Mouse (Mus musculus) left cerebral cortex, postnatal 10 days (tissue): Measurements from ENCODE around the gene Araf. TPM values are rescaled to one million over a fixed set of nuclear protein-coding genes. Genes with fewer than 3 reads are reported as not detected.
A peak's percentile ranks its signal among the peaks of the same experiment; 100 is the strongest.

ENCODE experiments used
- microRNA-seq: library from miRNA; unstranded; fragments of <30 nt; microRNA quantifications from one replicate; pipeline ENCODE4 v1.2.0, GENCODE M21; 2022
- total RNA-seq, 2 experiments: library from RNA; stranded (reverse); gene quantifications; 2 replicates each; pipeline ENCODE4 v1.2.3; 2021

The Araf gene
- total RNA-seq, 2 experiments from 2014 or later = 210 to 211 TPM

Small RNA genes lying within 50 kb of the gene (microRNA-seq; reads per million reads assigned to microRNA genes)
- gene Gm24824 (not detected), gene Mir5617 (7.2 reads per million, percentile 25 among the genes with 10 or more reads in this experiment)

Other genes with a start within 250 kb of the Araf start
- under 1 TPM; 0.22 to 0.49 TPM for gene Rgn, start 248.0 kb upstream of the Araf start, total RNA-seq
- 10 to 100 TPM; 32.6 to 34.4 TPM for gene Rbm10, start 180.3 kb upstream of the Araf start, total RNA-seq
- gene Ndufb11, start 180.2 kb upstream of the Araf start, total RNA-seq = 100 to 1,000 TPM; 151 to 160 TPM
- gene Uba1, start 139.5 kb upstream of the Araf start, total RNA-seq = 100 to 1,000 TPM; 441 to 479 TPM
- gene Cdk16, start 109.9 kb upstream of the Araf start, total RNA-seq = 100 to 1,000 TPM; 298 to 304 TPM
- 10 to 100 TPM; 78.0 to 80.0 TPM for gene Usp11, start 93.9 kb upstream of the Araf start, total RNA-seq
- gene Timp1, start 72.4 kb downstream of the Araf start, total RNA-seq = 1 to 10 TPM; 1.1 to 1.3 TPM
- gene Syn1, start 123.2 kb downstream of the Araf start, total RNA-seq = 100 to 1,000 TPM; 450 to 457 TPM
- 1 to 10 TPM; 7.4 to 9.0 TPM for gene Cfp, start 133.7 kb downstream of the Araf start, total RNA-seq
- 10 to 100 TPM; 30.2 to 30.7 TPM for gene Elk1, start 152.8 kb downstream of the Araf start, total RNA-seq
- 10 to 100 TPM; 10.5 to 11.7 TPM for gene Uxt, start 164.2 kb downstream of the Araf start, total RNA-seq